Mouse (Mus musculus): ENCODE measurements around the gene Rhot2. TPM values are rescaled to one million over a fixed set of nuclear protein-coding genes. Genes with fewer than 3 reads are reported as not detected.

Gene Rhot2
- total and polyA plus RNA-seq, 3 experiments, result 16.2 to 33.8 (median 17.3) TPM

GRCm38 (mm10) chr17:25835301-25835700, 9.3 kb downstream of the Rhot2 start:
- no peak overlapping the region for H3K4me2 ChIP-seq (ENCODE audit: insufficient read depth, low read depth, poor library complexity, severe bottlenecking)
- dilution Hi-C loops (cut with MboI; ENCODE audit: extremely low pct_ligation_motif_present, extremely low pct_unique_long_range_greater_than_20kb, low sequenced_read_pairs), result no loop called here
- no peak overlapping the region for H3K9ac ChIP-seq (ENCODE audit: insufficient read depth, low read depth)
- peaks cover 64 to 76% of the 10 kb centered on the region in 2 experiments for H3K36me3 ChIP-seq (replicated peaks in 1 of 2; ENCODE audit: control insufficient read depth in 1 of 2, insufficient read depth in 1 of 2, low read length in 1 of 2)
- no peaks in the 10 kb centered on the region for H3K9me3 ChIP-seq (replicated peaks; ENCODE audit: low read length)
- TF ChIP-seq MEF2A (IDR thresholded peaks at IDR 0.05; ENCODE audit: borderline replicate concordance, low read depth, low read length), result no peak
- no peak for TF ChIP-seq CTCF (conservative IDR thresholded peaks at IDR 0.05 in 1 of 2, IDR thresholded peaks at IDR 0.05 in 1 of 2; ENCODE audit: low read depth in 2 of 2, low read length in 2 of 2)
- TF ChIP-seq MAX (IDR thresholded peaks at IDR 0.05; ENCODE audit: low read length), result no peak
- no peak for TF ChIP-seq ZC3H11A (IDR thresholded peaks at IDR 0.05; ENCODE audit: low read depth, low read length)
- TF ChIP-seq MYC (IDR thresholded peaks at IDR 0.05; ENCODE audit: low read depth, low read length), result no peak
- no peak for TF ChIP-seq RCOR1 (conservative IDR thresholded peaks at IDR 0.05; ENCODE audit: low read depth, low read length)
- no peak for TF ChIP-seq JUN (IDR thresholded peaks at IDR 0.05; ENCODE audit: insufficient read depth, low read depth, low read length)
- TF ChIP-seq USF2 (conservative IDR thresholded peaks at IDR 0.05; ENCODE audit: low read depth, low read length), result no peak
- no peak for TF ChIP-seq E2F4 (IDR thresholded peaks at IDR 0.05; ENCODE audit: insufficient replicate concordance, low read depth, low read length)
- no peak for TF ChIP-seq PAX5 (IDR thresholded peaks at IDR 0.05; ENCODE audit: low read length)
- TF ChIP-seq POLR2AphosphoS2 (IDR thresholded peaks at IDR 0.05; ENCODE audit: low read depth, low read length), result no peak
- TF ChIP-seq HCFC1 (IDR thresholded peaks at IDR 0.05; ENCODE audit: low read depth, low read length), result no peak
- TF ChIP-seq ZNF384 (IDR thresholded peaks at IDR 0.05; ENCODE audit: low read depth, low read length), result no peak
- TF ChIP-seq MXI1 (IDR thresholded peaks at IDR 0.05; ENCODE audit: low read depth, low read length), result no peak
- no peak for TF ChIP-seq ELF1 (IDR thresholded peaks at IDR 0.05; ENCODE audit: low read depth, low read length)
- no peak for TF ChIP-seq UBTF (IDR thresholded peaks at IDR 0.05; ENCODE audit: low read depth, low read length)
- TF ChIP-seq CHD1 (IDR thresholded peaks at IDR 0.05; ENCODE audit: low read depth, low read length), result no peak
- in situ Hi-C loops (cut with MboI; ENCODE audit: low pct_ligation_motif_present, low pct_unique_long_range_greater_than_20kb, low sequenced_read_pairs), result no loop called here
- peaks cover 16 to 35% of the 10 kb centered on the region in 2 experiments for H3K4me1 ChIP-seq (ENCODE audit: control insufficient read depth in 1 of 2, insufficient read depth in 2 of 2)
- no peak for DNase-seq (ENCODE audit: extremely low read depth)
- no peaks in the 10 kb centered on the region for H3K27me3 ChIP-seq (replicated peaks)
- no peak overlapping the region for H3K4me3 ChIP-seq (replicated peaks in 1 of 3; ENCODE audit: low read depth in 2 of 3, low read length in 2 of 3, poor library complexity in 1 of 3)
- H3K79me2 ChIP-seq (replicated peaks; ENCODE audit: control insufficient read depth, extremely low read depth, insufficient read depth, poor library complexity, severe bottlenecking), result peaks cover 14% of the 10 kb centered on the region
- H3K27ac ChIP-seq (ENCODE audit: insufficient read depth, low read depth), result no peak overlapping the region

DNA sequence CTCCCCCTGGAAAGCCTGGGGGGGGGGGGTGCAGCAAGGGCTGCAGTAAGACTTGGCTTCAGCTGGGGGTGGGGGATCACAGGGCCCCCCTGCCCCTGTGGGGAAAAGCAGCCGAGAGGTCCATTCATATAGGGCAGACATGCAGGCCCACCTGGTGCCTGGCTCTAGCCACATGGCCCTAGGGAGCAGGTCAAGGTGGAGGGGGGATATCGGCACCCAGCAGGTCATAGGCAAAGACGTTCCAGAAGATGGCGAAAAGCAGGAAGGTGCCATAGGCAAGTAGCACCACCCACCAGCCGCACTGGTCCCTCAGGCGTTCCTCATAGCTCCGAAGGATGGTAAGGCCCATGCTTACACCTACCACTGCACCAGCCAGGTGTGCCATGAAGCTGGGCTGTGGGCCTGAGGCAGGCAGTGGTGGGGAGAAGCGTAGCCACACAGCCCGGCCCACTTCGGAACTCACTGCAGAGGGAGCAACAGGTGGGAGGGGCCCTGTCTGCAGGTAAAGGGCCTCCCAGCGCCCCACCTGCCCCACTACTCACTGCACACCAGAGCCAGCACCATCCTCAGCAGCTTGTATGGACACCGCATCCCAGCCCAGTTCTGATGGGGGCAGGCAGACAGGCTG, 9.9 kb downstream of the Rhot2 start:
- Histone ChIP-seq H3K4me3 (replicated peaks in 1 of 3; ENCODE audit: low read depth in 2 of 3, low read length in 2 of 3, poor library complexity in 1 of 3) (no peak overlapping the region), H3K79me2 (replicated peaks; ENCODE audit: control insufficient read depth, extremely low read depth, insufficient read depth, poor library complexity, severe bottlenecking) (peaks cover 14% of the 10 kb centered on the region), H3K9me3 (replicated peaks; ENCODE audit: low read length) (no peaks in the 10 kb centered on the region), H3K4me2 (ENCODE audit: insufficient read depth, low read depth, poor library complexity, severe bottlenecking) (0 out of 2 replicates have a peak overlapping the region, but pooled peaks have one; percentile 33), H3K27me3 (replicated peaks) (no peaks in the 10 kb centered on the region), H3K9ac (ENCODE audit: insufficient read depth, low read depth) (no peak overlapping the region), H3K27ac (ENCODE audit: insufficient read depth, low read depth) (no peak overlapping the region), H3K4me1 (ENCODE audit: control insufficient read depth in 1 of 2, insufficient read depth in 2 of 2) (peaks cover 16 to 37% of the 10 kb centered on the region in 2 experiments), H3K36me3 (replicated peaks in 1 of 2; ENCODE audit: control insufficient read depth in 1 of 2, insufficient read depth in 1 of 2, low read length in 1 of 2) (peaks cover 62 to 76% of the 10 kb centered on the region in 2 experiments)
- dilution Hi-C loops (cut with MboI; ENCODE audit: extremely low pct_ligation_motif_present, extremely low pct_unique_long_range_greater_than_20kb, low sequenced_read_pairs), result no loop called here
- TF ChIP-seq ZNF384 (IDR thresholded peaks at IDR 0.05; ENCODE audit: low read depth, low read length), result no peak
- TF ChIP-seq UBTF (IDR thresholded peaks at IDR 0.05; ENCODE audit: low read depth, low read length), result no peak
- no peak for TF ChIP-seq MAFK (IDR thresholded peaks at IDR 0.05; ENCODE audit: insufficient replicate concordance, low read length)
- no peak for TF ChIP-seq NRF1 (IDR thresholded peaks at IDR 0.05; ENCODE audit: low read depth, low read length)
- TF ChIP-seq ETS1 (conservative IDR thresholded peaks at IDR 0.05; ENCODE audit: low read depth, low read length), result no peak
- TF ChIP-seq POLR2AphosphoS2 (IDR thresholded peaks at IDR 0.05; ENCODE audit: low read depth, low read length), result no peak
- TF ChIP-seq NELFE (IDR thresholded peaks at IDR 0.05; ENCODE audit: low read depth, low read length), result no peak
- TF ChIP-seq CTCF (conservative IDR thresholded peaks at IDR 0.05 in 1 of 2, IDR thresholded peaks at IDR 0.05 in 1 of 2; ENCODE audit: low read depth in 2 of 2, low read length in 2 of 2), result no peak
- TF ChIP-seq TCF12 (IDR thresholded peaks at IDR 0.05; ENCODE audit: low read depth, low read length), result no peak
- no peak for TF ChIP-seq MEF2A (IDR thresholded peaks at IDR 0.05; ENCODE audit: borderline replicate concordance, low read depth, low read length)
- DNase-seq (ENCODE audit: extremely low read depth), result no peak
- in situ Hi-C loops (cut with MboI; ENCODE audit: low pct_ligation_motif_present, low pct_unique_long_range_greater_than_20kb, low sequenced_read_pairs), result no loop called here
